Mouse (Mus musculus) small intestine, adult 2 months (tissue): ENCODE results near the gene Nrn1.

Source experiments
- CTCF ChIP-seq: fragments of 200-500 bp; IDR thresholded peaks from 2 replicates; pipeline ENCODE4 v1.5.1; 2012; ENCODE audit warnings: low read depth, mild to moderate bottlenecking, control low read depth, inconsistent platforms, low read length, moderate library complexity, mixed read lengths; ENCODE audit not compliant: insufficient replicate concordance, insufficient read length; ENCODE audit errors: extremely low read depth
- POLR2A ChIP-seq: fragments of 200-500 bp; IDR thresholded peaks from 2 replicates; pipeline ENCODE4 v1.6.1; 2012; ENCODE audit warnings: low read depth, mild to moderate bottlenecking, control low read depth, inconsistent platforms, low read length, moderate library complexity

- TF ChIP-seq POLR2A (no peak), CTCF (no peak)
Measured at GRCm38 (mm10) chr13:36717376-36717775, 17.6 kb downstream of the Nrn1 start.
